Mouse (Mus musculus) hindbrain, postnatal 0 days (tissue): ENCODE measurements around the gene Pitx2. TPM values are rescaled to one million over a fixed set of nuclear protein-coding genes. Genes with fewer than 3 reads are reported as not detected.

Source experiments
- ATAC-seq: fragments of 200-750 bp; cut with Nextera tagmentation; 2 replicates; pipeline ENCODE4 v1.8.0; 2017; ENCODE audit warnings: mild to moderate bottlenecking, moderate TSS enrichment, moderate library complexity
- DNase-seq: peaks from one replicate; pipeline ENCODE4 v3.0.0-alpha.2; 2015; ENCODE audit warnings: low spot score
- H3K27ac ChIP-seq: fragments of 300-500 bp; sonication (generic); 2 replicates; pipeline ENCODE4 v1.5.1; 2014; ENCODE audit warnings: mild to moderate bottlenecking
- H3K27me3 ChIP-seq: fragments of 300-500 bp; sonication (generic); 2 replicates; pipeline ENCODE4 v1.6.1; 2014; ENCODE audit warnings: low read length, mixed read lengths; ENCODE audit not compliant: insufficient read depth
- H3K36me3 ChIP-seq: fragments of 300-500 bp; sonication (generic); 2 replicates; pipeline ENCODE4 v1.6.1; 2014; ENCODE audit warnings: low read length, mixed read lengths; ENCODE audit not compliant: insufficient read depth
- H3K4me1 ChIP-seq: fragments of 300-500 bp; sonication (generic); 2 replicates; pipeline ENCODE4 v1.6.1; 2014; ENCODE audit warnings: antibody characterized with exemption, low read length, mixed read lengths; ENCODE audit not compliant: insufficient read depth
- H3K4me2 ChIP-seq: fragments of 300-500 bp; sonication (generic); 2 replicates; pipeline ENCODE4 v1.6.1; 2014; ENCODE audit warnings: low read depth, mild to moderate bottlenecking, low read length, moderate library complexity, mixed read lengths
- H3K4me3 ChIP-seq: fragments of 300-500 bp; sonication (generic); 2 replicates; pipeline ENCODE4 v1.5.1; 2014; ENCODE audit warnings: low read length
- H3K9ac ChIP-seq: fragments of 300-500 bp; sonication (generic); replicated peaks from 2 replicates; pipeline ENCODE4 v1.6.1; 2014; ENCODE audit warnings: mild to moderate bottlenecking, low read length, moderate library complexity, mixed read lengths
- H3K9me3 ChIP-seq: fragments of 300-500 bp; sonication (generic); 2 replicates; pipeline ENCODE4 v1.6.1; 2016; ENCODE audit warnings: low read length, mixed read lengths
- CTCF ChIP-seq: IDR thresholded peaks from 2 replicates; pipeline ENCODE4 v1.5.1; 2016; ENCODE audit warnings: antibody characterized with exemption, control low read depth, low read depth
- WGBS: fragments of 180-500 bp; shearing (Covaris S2); extraction: QIAGEN DNeasy Blood & Tissue Kit; methylation state at CpG from one replicate; pipeline ENCODE4 v1.1.7; 2014; 5-methylcytosine and 5-hydroxymethylcytosine counted together
- polyA plus RNA-seq: library from polyadenylated mRNA; unstranded; fragments of >200 nt; fragmentation: Nextera tagmentation; extraction: Ambion mirVana; gene quantifications from 2 replicates; pipeline ENCODE4 v1.2.1, GENCODE M21; 2015
- total RNA-seq: library from RNA; depleted of rRNA; stranded (reverse); fragments of >200 nt; gene quantifications from 2 replicates; pipeline ENCODE4 v1.2.3, GENCODE M21; 2014

Pitx2 gene
- total and polyA plus RNA-seq, 2 experiments from 2014 or later = 1.0 to 2.4 TPM

DNA sequence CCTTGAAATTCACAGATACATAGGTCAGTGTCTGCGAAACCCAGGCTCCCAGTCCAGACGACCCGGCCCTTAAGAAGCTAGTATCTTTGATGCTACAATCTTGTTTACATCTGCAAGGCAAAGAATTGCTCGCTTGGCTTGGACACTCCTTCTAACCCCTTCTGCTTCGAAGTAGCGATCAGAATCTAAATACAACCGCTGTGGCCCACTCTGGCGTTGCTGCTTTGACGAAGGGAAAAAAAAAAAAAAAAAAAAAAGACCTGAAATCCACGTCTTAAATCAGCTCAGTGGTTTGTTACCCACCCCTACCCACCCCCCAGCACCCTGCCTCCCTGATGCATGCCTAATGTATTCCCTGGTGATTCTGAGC is 3.1 kb upstream of the Pitx2 start:
- H3K27ac ChIP-seq = no peak overlapping the region
- H3K4me3 ChIP-seq = no peak overlapping the region
- no peak for ATAC-seq
- no peak for TF ChIP-seq CTCF
- no peak overlapping the region for H3K4me2 ChIP-seq
- peaks cover 53% of the 10 kb centered on the region for H3K27me3 ChIP-seq
- under 1% methylated on average over 10 of the region's 10 CpGs for WGBS
- H3K9me3 ChIP-seq = no peaks in the 10 kb centered on the region
- no peak for DNase-seq
- no peaks in the 10 kb centered on the region for H3K4me1 ChIP-seq
- H3K9ac ChIP-seq = no peak overlapping the region
- H3K36me3 ChIP-seq = no peaks in the 10 kb centered on the region

DNA sequence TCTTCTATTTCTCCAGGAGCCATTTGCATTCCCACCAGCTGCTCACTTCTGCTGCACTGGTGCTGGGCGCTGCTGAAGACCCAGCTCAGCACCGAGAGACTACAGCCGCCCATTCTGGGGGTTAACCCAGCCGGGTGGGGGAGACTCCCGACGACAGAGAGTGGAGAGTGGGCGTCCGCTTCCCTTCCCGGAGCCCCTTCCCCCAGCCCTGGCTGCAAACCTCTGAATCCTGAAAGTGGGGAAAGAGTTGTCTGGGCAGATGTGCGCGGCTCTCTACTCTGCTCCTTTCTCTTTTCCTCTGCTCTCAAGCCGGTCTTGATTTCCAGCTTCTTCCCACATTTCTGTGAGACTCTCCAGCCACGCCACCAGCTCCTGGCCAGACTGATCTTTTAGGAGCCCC is 2.6 kb upstream of the Pitx2 start:
- ATAC-seq (no peak), DNase-seq (no peak)
- Histone ChIP-seq H3K9ac (no peak overlapping the region), H3K4me1 (no peaks in the 10 kb centered on the region), H3K27me3 (peaks cover 55% of the 10 kb centered on the region), H3K4me2 (no peak overlapping the region), H3K27ac (no peak overlapping the region), H3K4me3 (no peak overlapping the region), H3K9me3 (no peaks in the 10 kb centered on the region), H3K36me3 (no peaks in the 10 kb centered on the region)
- no peak for TF ChIP-seq CTCF
- 2% methylated on average over 13 of the region's 13 CpGs for WGBS

GRCm38 (mm10) chr3:129197786-129198626 is 1.7 kb upstream of the Pitx2 start:
- no peak overlapping the region for H3K4me2 ChIP-seq
- H3K27ac ChIP-seq = no peak overlapping the region
- no peak for DNase-seq
- TF ChIP-seq CTCF = no peak
- H3K27me3 ChIP-seq = peaks cover 65% of the 10 kb centered on the region
- H3K4me1 ChIP-seq = no peaks in the 10 kb centered on the region
- no peaks in the 10 kb centered on the region for H3K36me3 ChIP-seq
- no peak overlapping the region for H3K9ac ChIP-seq
- no peaks in the 10 kb centered on the region for H3K9me3 ChIP-seq
- WGBS = 2% methylated on average over 16 of the region's 16 CpGs
- H3K4me3 ChIP-seq = no peak overlapping the region
- no peak for ATAC-seq

- Histone ChIP-seq H3K36me3 (no peaks in the 10 kb centered on the region), H3K27me3 (peaks cover 70% of the 10 kb centered on the region), H3K27ac (no peak overlapping the region), H3K4me3 (no peak overlapping the region), H3K4me2 (no peak overlapping the region), H3K4me1 (no peaks in the 10 kb centered on the region), H3K9ac (no peak overlapping the region), H3K9me3 (no peaks in the 10 kb centered on the region)
- no peak for DNase-seq
- WGBS = 3% methylated on average over 11 of the region's 11 CpGs
- no peak for TF ChIP-seq CTCF
- no peak for ATAC-seq
These were observed 1.1 kb upstream of the Pitx2 start for GRCm38 (mm10) chr3:129198627-129198903.

GRCm38 (mm10) chr3:129199160-129199608 is 494 bp upstream of the Pitx2 start:
- no peak for DNase-seq
- no peak; the same call in 1 of the 2 replicates for ATAC-seq

GRCm38 (mm10) chr3:129200501-129200890 is 818 bp downstream of the Pitx2 start:
- Histone ChIP-seq H3K36me3 (no peaks in the 10 kb centered on the region), H3K4me1 (no peaks in the 10 kb centered on the region), H3K27me3 (peaks cover 75% of the 10 kb centered on the region), H3K9ac (no peak overlapping the region), H3K9me3 (no peaks in the 10 kb centered on the region), H3K27ac (no peak overlapping the region), H3K4me3 (no peak overlapping the region), H3K4me2 (no peak overlapping the region; the same call in 1 of the 2 replicates)
- DNase-seq = no peak
- 2% methylated on average over 9 of the region's 9 CpGs for WGBS
- no peak for ATAC-seq
- no peak for TF ChIP-seq CTCF

More at GRCm38 (mm10) chr3:129199160-129199608, 494 bp upstream of the Pitx2 start:
- under 1% methylated on average over 16 of the region's 16 CpGs for WGBS
- H3K4me3 ChIP-seq = peak overlapping the region; percentile 30
- H3K27me3 ChIP-seq = peaks cover 75% of the 10 kb centered on the region
- no peaks in the 10 kb centered on the region for H3K4me1 ChIP-seq
- TF ChIP-seq CTCF = no peak
- no peak overlapping the region for H3K9ac ChIP-seq
- H3K4me2 ChIP-seq = peak overlapping the region; percentile 55
- H3K36me3 ChIP-seq = no peaks in the 10 kb centered on the region
- H3K27ac ChIP-seq = no peak overlapping the region
- H3K9me3 ChIP-seq = no peaks in the 10 kb centered on the region

GRCm38 (mm10) chr3:129201156-129201555 is 1.5 kb downstream of the Pitx2 start:
- Histone ChIP-seq H3K27ac (no peak overlapping the region), H3K36me3 (no peaks in the 10 kb centered on the region), H3K9me3 (no peaks in the 10 kb centered on the region), H3K4me2 (no peak overlapping the region), H3K4me1 (no peaks in the 10 kb centered on the region), H3K27me3 (peaks cover 82% of the 10 kb centered on the region), H3K9ac (no peak overlapping the region), H3K4me3 (no peak overlapping the region)
- ATAC-seq (no peak), DNase-seq (no peak)
- no peak for TF ChIP-seq CTCF
- WGBS = 2% methylated on average over 3 of the region's 3 CpGs
